Mouse (Mus musculus) limb, embryonic 12.5 days (tissue): ENCODE results near the gene Ccdc57. TPM values are rescaled to one million over a fixed set of nuclear protein-coding genes. Genes with fewer than 3 reads are reported as not detected.
"Not testable (repeated sequence)": the region's sequence is repeated elsewhere in the genome, so short reads cannot be mapped to it uniquely, and the experiment has no call there.

Experiments
- ATAC-seq: fragments of 200-750 bp; cut with Nextera tagmentation; 2 replicates; pipeline ENCODE4 v1.8.0; 2017; ENCODE audit warnings: low read depth, moderate TSS enrichment; ENCODE audit not compliant: insufficient number of reproducible peaks, insufficient read depth, low FRiP score, low TSS enrichment
- H3K27ac ChIP-seq: fragments of 300-500 bp; sonication (generic); 2 replicates; pipeline ENCODE4 v1.5.1; 2016; ENCODE audit warnings: mild to moderate bottlenecking, moderate library complexity
- H3K27me3 ChIP-seq: fragments of 300-500 bp; sonication (generic); 2 replicates; pipeline ENCODE4 v1.6.1; 2016; ENCODE audit warnings: mild to moderate bottlenecking, moderate library complexity
- H3K36me3 ChIP-seq: fragments of 300-500 bp; sonication (generic); 2 replicates; pipeline ENCODE4 v1.6.1; 2016; ENCODE audit warnings: mild to moderate bottlenecking, moderate library complexity
- H3K4me1 ChIP-seq: fragments of 300-500 bp; sonication (generic); replicated peaks from 2 replicates; pipeline ENCODE4 v1.6.1; 2016
- H3K4me2 ChIP-seq: fragments of 300-500 bp; sonication (generic); 2 replicates; pipeline ENCODE4 v1.6.1; 2016; ENCODE audit warnings: mild to moderate bottlenecking, moderate library complexity
- H3K4me3 ChIP-seq: fragments of 300-500 bp; sonication (generic); replicated peaks from 2 replicates; pipeline ENCODE4 v1.5.1; 2016; ENCODE audit warnings: mild to moderate bottlenecking
- H3K9ac ChIP-seq: fragments of 300-500 bp; sonication (generic); replicated peaks from 2 replicates; pipeline ENCODE4 v1.6.1; 2016; ENCODE audit warnings: mild to moderate bottlenecking, moderate library complexity
- H3K9me3 ChIP-seq: fragments of 300-500 bp; sonication (generic); 2 replicates; pipeline ENCODE4 v1.6.1; 2016; ENCODE audit warnings: mild to moderate bottlenecking, moderate library complexity
- WGBS: fragments of 180-500 bp; shearing (Covaris S2); methylation state at CpG from one replicate; pipeline ENCODE4 v1.1.7; 2016; 5-methylcytosine and 5-hydroxymethylcytosine counted together
- polyA plus RNA-seq: library from polyadenylated mRNA; unstranded; fragments of >200 nt; fragmentation: Nextera tagmentation; extraction: Ambion mirVana; gene quantifications from 2 replicates; pipeline ENCODE4 v1.2.1, GENCODE M21; 2016

Gene Ccdc57
- polyA plus RNA-seq, 1 experiment from 2014 or later: 7.2 TPM

DNA sequence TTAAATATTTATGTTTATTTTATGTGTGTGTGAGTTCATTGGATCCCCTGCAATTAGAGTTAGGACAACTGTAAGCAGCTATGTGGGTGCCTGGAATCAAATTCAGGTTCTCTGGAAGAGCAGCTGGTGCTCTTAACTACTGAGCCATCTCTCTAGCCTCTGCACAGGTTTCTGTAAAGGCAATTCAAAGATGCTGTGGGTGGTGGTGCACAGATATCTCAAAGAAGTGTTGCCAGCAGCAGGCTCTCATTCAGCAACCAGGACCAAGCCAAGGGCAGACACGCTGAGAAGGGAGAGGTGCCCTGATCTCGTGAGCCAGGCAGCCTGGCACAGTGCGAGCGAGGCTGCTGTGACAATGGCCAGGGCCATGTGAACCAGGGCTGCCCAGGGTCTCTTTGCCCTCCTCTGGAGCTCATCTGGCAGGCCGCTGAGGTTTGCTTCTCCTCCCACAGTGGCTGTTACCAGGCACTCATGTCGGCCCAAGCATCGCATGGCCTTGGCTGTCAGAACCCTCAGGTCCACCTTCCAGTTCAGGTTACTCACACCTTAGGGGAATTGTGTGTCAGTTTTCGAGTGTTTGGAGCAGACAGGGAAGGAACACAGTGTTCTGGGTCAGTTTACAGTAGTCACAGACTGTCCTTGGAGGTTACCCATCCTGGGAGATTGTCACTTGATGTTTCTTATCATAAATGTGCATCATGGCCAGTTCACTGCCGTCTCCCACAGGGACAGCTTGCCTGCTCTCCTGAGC is 85.8 kb downstream of the Ccdc57 start:
- H3K4me2 ChIP-seq: no peak overlapping the region
- H3K4me3 ChIP-seq: no peak overlapping the region
- WGBS: 81% methylated on average over 9 of the region's 9 CpGs
- H3K27me3 ChIP-seq: no peaks in the 10 kb centered on the region
- 0 out of 2 replicates have a peak, but pooled peaks cover 4% of the 10 kb centered on the region for H3K4me1 ChIP-seq
- no peaks in the 10 kb centered on the region for H3K9me3 ChIP-seq
- 0 out of 2 replicates have a peak, but pooled peaks cover 3% of the 10 kb centered on the region for H3K36me3 ChIP-seq
- H3K27ac ChIP-seq: no peak overlapping the region
- ATAC-seq: peak; percentile 42; the same call in 1 of the 2 replicates
- no peak overlapping the region for H3K9ac ChIP-seq

DNA sequence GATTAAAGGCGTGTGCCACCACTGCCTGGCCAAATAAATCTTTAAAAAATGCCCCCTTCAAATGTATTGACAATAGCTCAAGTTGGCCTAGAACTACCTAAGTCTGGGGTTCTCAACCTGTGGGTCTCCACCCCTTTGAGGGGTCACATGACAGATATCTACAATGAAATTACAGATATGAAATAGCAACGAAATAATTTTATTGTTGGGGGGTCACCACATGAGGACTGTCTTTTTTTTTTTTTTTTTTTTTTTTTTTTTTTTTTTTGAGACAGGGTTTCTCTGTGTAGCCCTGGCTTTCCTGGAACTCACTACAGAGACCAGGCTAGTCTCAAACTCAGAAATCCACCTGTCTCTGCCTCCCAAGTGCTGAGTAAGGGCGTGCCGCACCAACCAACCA is 88.3 kb downstream of the Ccdc57 start:
- Histone ChIP-seq H3K4me2 (no peak overlapping the region), H3K36me3 (no peaks in the 10 kb centered on the region), H3K4me3 (no peak overlapping the region), H3K4me1 (no peaks in the 10 kb centered on the region), H3K27me3 (no peaks in the 10 kb centered on the region), H3K27ac (no peak overlapping the region), H3K9me3 (no peaks in the 10 kb centered on the region), H3K9ac (no peak overlapping the region)
- 88% methylated on average over 4 of the region's 4 CpGs for WGBS
- no peak for ATAC-seq

DNA sequence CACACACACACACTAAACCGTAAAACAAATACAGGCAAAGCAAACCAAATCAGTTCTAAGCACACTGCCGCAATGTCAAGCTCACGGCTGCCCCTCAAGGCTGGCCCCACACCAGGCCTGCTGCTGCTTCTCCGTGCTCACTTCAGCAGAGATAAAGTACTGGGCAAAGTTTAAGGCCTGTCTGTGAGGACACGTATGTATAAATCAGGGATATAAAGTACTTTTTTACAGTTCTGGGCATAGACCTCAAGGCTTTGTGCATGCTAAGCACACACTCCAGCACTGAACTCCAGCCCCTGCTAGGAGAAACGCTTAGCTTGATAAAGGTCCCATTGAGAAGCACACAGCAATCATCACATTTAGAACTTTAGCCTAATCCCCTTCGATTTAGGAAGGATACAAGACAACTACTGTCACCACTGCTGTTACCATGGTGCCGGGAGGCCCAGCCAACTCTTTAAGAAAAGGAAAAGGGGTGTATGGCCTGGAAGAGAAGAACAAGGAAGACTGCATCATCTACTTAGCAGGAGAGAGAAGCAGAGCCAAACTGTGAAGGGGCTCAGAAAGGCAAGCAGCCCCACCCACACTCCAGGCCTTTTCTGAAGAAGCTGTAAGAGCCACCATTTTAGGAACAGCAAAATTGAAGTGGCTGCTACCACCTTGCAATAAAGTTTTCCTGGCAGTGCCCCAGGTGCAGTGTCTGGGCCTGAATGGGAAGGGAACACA is 99.0 kb downstream of the Ccdc57 start:
- no peak overlapping the region for H3K4me3 ChIP-seq
- H3K36me3 ChIP-seq: no peaks in the 10 kb centered on the region
- peak overlapping the region; percentile 47; the same call in 1 of the 2 replicates for H3K27ac ChIP-seq
- H3K4me2 ChIP-seq: no peak overlapping the region
- no peaks in the 10 kb centered on the region; the same call in 1 of the 2 replicates for H3K4me1 ChIP-seq
- no peak overlapping the region for H3K9ac ChIP-seq
- ATAC-seq: no peak
- H3K27me3 ChIP-seq: no peaks in the 10 kb centered on the region
- 81% methylated on average over 8 of the region's 8 CpGs for WGBS
- H3K9me3 ChIP-seq: no peaks in the 10 kb centered on the region

DNA sequence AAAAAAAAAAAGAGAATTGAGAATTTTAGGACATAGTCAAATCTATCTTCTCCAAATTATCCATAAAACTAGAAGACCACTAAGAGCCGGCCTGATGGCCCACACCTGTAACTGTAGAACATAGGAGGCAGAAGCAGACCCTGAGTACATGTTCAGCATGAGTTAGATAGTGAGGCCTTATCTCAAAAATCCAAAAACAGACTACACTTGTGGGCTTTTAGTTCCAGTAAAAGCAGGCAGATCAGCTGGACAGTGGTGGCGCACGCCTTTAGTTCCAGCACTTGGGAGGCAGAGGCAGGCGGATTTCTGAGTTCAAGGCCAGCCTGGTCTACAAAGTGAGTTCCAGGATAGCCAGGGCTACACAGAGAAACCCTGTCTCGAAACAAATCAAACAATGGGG is 99.7 kb downstream of the Ccdc57 start:
- H3K36me3 ChIP-seq, H3K9ac ChIP-seq, H3K4me1 ChIP-seq, H3K9me3 ChIP-seq, H3K4me3 ChIP-seq, H3K27ac ChIP-seq, ATAC-seq, H3K27me3 ChIP-seq, H3K4me2 ChIP-seq: not testable (repeated sequence)
- WGBS: 97% methylated on average over 5 of the region's 5 CpGs

- WGBS: 74% methylated on average over 3 of the region's 3 CpGs
- Histone ChIP-seq H3K9me3 (no peaks in the 10 kb centered on the region), H3K36me3 (no peaks in the 10 kb centered on the region), H3K4me3 (no peak overlapping the region), H3K4me2 (no peak overlapping the region), H3K9ac (no peak overlapping the region), H3K4me1 (no peaks in the 10 kb centered on the region; the same call in 1 of the 2 replicates), H3K27me3 (no peaks in the 10 kb centered on the region), H3K27ac (no peak overlapping the region)
- ATAC-seq: no peak
These were observed 100.8 kb downstream of the Ccdc57 start for GRCm38 (mm10) chr11:120831659-120832440.

GRCm38 (mm10) chr11:120830686-120831085 is 102.0 kb downstream of the Ccdc57 start:
- no peak overlapping the region for H3K4me2 ChIP-seq
- H3K9me3 ChIP-seq: no peaks in the 10 kb centered on the region
- peaks cover 5% of the 10 kb centered on the region for H3K4me1 ChIP-seq
- WGBS: 83% methylated on average over 12 of the region's 12 CpGs
- ATAC-seq: no peak
- H3K27me3 ChIP-seq: no peaks in the 10 kb centered on the region
- no peak overlapping the region for H3K4me3 ChIP-seq
- no peaks in the 10 kb centered on the region for H3K36me3 ChIP-seq
- no peak overlapping the region for H3K27ac ChIP-seq
- no peak overlapping the region for H3K9ac ChIP-seq

GRCm38 (mm10) chr11:120829757-120830532 is 102.7 kb downstream of the Ccdc57 start:
- Histone ChIP-seq H3K27me3 (no peaks in the 10 kb centered on the region), H3K9me3 (no peaks in the 10 kb centered on the region), H3K4me2 (no peak overlapping the region), H3K36me3 (no peaks in the 10 kb centered on the region), H3K9ac (no peak overlapping the region; the same call in 1 of the 2 replicates), H3K4me3 (no peak overlapping the region), H3K4me1 (peaks cover 12% of the 10 kb centered on the region), H3K27ac (no peak overlapping the region)
- ATAC-seq: no peak
- 86% methylated on average over 10 of the region's 10 CpGs for WGBS

DNA sequence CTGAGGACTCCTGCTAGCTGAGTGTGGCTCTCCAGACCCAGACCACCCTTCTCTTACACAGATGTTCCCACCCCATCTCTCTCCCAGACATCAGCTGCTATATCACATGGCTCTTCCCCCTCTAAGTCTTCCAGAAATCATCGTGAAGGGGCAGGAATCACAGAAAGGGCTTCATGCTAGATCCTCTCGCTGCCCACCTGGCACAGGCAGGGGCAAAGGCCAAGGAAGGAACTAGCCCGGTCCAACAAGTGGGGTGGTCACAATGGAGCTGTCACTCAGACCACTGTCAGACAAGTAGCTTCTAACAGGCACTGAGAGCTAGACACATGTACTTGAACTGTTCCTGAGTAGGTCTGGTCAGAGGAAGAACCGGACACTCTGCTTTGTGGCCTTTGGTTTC is 104.3 kb downstream of the Ccdc57 start:
- 86% methylated on average over 4 of the region's 4 CpGs for WGBS
- no peak overlapping the region for H3K27ac ChIP-seq
- no peak overlapping the region for H3K4me2 ChIP-seq
- H3K9ac ChIP-seq: no peak overlapping the region
- ATAC-seq: no peak
- H3K4me3 ChIP-seq: no peak overlapping the region
- peaks cover 13% of the 10 kb centered on the region for H3K4me1 ChIP-seq
- no peaks in the 10 kb centered on the region for H3K9me3 ChIP-seq
- no peaks in the 10 kb centered on the region for H3K36me3 ChIP-seq
- no peaks in the 10 kb centered on the region for H3K27me3 ChIP-seq

DNA sequence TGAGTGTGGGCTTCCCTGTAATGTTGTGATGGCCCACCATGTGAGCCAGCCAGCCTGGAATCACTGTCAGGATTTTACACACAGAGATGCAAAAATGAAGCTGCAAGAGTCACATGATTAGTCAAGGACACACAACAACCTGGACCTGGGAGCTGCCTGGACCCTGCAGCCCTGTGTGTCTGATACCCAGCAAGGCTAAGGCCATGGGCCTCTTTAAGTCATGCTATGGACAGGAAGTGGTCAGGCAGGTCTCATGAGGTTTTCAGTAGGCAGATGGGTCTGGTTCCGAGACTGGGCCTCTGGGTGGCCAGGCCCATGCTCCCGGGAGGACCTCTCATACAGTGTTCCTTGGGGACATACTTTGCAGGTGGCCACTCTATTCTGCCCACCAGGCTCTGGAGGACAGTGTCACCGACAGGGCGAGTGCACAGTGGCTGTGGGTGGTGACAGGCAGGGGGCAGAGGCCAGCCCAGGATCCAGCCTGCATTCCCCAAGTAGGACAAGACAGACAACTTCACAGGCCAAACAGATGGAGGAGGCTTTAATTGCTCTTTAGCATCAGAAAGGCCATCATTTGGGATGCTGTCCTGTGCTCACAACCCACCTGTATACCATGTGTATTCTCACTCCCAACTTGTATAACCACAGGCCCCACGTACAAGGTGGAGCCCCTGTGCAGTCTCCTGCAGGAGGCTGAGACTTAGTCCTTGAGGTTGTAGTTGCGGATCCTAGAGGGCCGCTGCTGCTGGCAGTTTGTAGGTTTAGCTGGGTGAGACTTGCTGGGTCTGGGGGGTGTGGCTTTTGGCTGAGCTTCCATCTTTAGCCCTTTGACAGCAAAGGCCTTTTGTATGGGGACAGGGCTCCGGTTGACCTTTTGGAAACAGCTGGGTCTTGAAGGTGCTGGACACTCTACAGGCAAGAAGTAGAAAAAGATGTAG is 106.4 kb downstream of the Ccdc57 start:
- no peak for ATAC-seq
- peak overlapping the region; percentile 93; the same call in 1 of the 2 replicates for H3K9ac ChIP-seq

More for the DNA sequence above, 106.4 kb downstream of the Ccdc57 start:
- Histone ChIP-seq H3K27me3 (no peaks in the 10 kb centered on the region), H3K4me2 (no peak overlapping the region), H3K27ac (peak overlapping the region; percentile 99), H3K36me3 (peaks cover 17% of the 10 kb centered on the region), H3K4me3 (no peak overlapping the region), H3K4me1 (peaks cover 29% of the 10 kb centered on the region), H3K9me3 (no peaks in the 10 kb centered on the region)
- 88% methylated on average over 8 of the region's 8 CpGs for WGBS
